Mouse (Mus musculus): ENCODE results near the gene Zfp991. TPM values are rescaled to one million over a fixed set of nuclear protein-coding genes. Genes with fewer than 3 reads are reported as not detected.
"Not testable (repeated sequence)": the region's sequence is repeated elsewhere in the genome, so short reads cannot be mapped to it uniquely, and the experiment has no call there.

Gene Zfp991
- total RNA-seq, 2 experiments from 2014 or later = 5.4 to 8.8 TPM

GRCm38 (mm10) chr4:147223778-147224435 is 92.1 kb downstream of the Zfp991 start:
- not testable (repeated sequence) for H3K27ac ChIP-seq; DNase-seq (ENCODE audit: low spot score in 2 of 2); H3K4me3 ChIP-seq

DNA sequence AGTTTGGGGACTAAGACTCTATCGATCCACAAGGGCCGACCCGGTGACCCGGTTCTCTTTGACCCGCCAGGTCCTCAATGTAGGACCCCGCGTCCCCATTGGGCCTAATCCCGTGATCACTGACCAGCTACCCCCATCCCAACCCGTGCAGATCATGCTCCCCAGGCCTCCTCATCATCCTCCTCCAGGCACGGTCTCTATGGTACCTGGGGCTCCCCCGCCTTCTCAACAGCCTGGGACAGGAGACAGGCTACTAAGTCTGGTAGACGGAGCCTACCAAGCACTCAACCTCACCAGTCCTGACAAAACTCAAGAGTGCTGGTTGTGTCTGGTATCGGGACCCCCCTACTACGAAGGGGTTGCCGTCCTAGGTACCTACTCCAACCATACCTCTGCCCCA is 93.8 kb downstream of the Zfp991 start:
- not testable (repeated sequence) for H3K4me3 ChIP-seq; DNase-seq (ENCODE audit: low spot score in 2 of 2); H3K27ac ChIP-seq

DNA sequence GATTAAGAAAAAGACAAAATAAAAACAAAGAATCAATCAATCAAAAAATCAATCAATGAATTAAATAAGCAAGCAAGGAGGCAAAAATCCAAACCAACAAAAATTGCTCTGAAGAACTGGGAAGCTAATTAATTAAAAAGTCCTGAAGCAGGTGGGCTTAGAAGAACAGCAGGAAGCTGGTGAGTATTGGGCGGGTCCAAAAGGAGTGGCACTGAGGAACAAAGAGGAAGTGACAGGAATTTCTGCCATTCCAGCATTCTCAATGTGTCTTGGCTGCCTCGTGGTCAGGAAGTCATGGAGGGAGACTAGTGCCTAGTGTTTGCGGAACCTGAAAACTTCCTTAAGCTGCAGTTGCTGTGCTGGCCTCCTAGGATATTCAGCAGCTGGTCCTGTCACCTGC is 98.2 kb downstream of the Zfp991 start:
- not testable (repeated sequence) for DNase-seq (ENCODE audit: low spot score in 2 of 2); H3K4me3 ChIP-seq

More for the DNA sequence above, 98.2 kb downstream of the Zfp991 start:
- H3K27ac ChIP-seq = not testable (repeated sequence)

Other genes starting within 250 kb of the Zfp991 start
- gene Gm21411, start 222.4 kb upstream of the Zfp991 start, total RNA-seq (2021) = not detected
- gene Zfp989, start 160.1 kb upstream of the Zfp991 start, total RNA-seq (2021) = not detected
- not detected for gene Rex2, start 110.2 kb upstream of the Zfp991 start, total RNA-seq (2021)
- gene Zfp988, start 173.6 kb downstream of the Zfp991 start, total RNA-seq (2021) = not detected
- not detected for gene Zfp978, start 229.3 kb downstream of the Zfp991 start, total RNA-seq (2021)

All from layer of hippocampus, adult 2 months (tissue).